Mouse (Mus musculus) ovary, adult 18-20 months (tissue): ENCODE results near the gene Magi1.

Experiments used
- DNase-seq: peaks from one replicate; pipeline ENCODE4 v3.0.0; 2022; ENCODE audit warnings: low spot score, mixed read lengths

Gene Magi1

DNA sequence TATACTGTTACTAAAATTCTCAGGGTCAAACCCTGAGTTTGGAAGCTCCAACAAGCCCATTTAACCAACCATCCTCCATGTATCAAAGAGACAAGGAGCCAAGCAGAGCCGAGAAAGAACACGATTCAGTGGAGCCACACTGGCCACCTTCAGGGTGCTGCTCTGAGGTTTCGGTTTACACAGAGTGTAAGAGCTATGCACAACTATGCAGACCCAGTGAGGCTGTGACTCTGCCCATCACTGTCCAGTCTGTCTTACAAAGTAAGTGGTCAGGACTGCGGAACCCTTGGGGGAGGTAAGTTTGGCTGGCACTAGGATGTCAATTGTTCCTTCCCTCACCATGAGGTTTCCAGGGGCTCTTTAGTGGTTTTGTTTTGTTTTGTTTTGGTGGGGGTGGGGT is 465.2 kb downstream of the Magi1 start:
- DNase-seq: no peak

DNA sequence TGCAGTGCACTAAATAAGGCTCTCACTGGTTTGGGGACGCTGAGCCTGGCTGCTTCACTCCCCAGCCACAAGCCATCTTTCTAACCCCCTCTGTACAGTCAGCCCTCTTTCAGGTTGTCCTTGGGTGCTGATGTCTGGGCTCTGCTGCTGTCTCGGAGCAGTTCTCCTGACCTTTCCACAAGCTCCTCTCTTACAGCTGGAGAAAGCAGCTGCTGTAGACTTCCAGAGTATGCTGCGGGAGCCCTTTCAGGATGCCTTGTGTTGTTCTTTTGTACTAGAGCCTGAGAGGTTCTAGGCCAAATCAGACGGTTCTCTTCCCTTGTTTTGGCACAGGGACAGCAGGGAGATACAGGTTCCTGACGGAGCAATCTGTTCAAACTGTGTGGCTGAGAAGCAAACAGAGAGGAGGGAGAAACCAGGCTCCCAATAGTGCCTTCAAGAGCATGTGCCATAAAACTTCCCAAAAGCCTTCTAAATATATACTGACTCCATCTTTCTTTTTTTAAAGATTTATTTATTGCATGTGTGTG is 478.2 kb downstream of the Magi1 start:
- no peak for DNase-seq

DNA sequence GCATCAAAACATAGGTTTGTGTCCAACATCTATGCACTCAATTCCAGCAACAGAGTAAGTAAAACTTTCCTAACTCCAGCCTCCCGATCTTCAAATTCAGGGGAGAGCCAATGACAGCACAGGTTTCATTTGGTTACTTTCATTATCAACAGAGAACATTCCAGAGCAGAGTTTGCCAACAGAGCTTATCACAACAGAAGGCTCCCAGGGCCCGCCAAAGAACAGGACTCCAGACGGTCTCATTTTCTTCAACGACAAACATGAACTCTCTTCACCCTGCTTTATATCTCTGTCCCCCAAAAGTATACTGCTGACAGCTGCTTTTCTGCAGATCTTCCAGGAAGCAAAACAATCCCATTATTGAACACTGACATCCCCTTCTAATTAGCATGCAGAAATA is 481.3 kb downstream of the Magi1 start:
- no peak for DNase-seq

DNA sequence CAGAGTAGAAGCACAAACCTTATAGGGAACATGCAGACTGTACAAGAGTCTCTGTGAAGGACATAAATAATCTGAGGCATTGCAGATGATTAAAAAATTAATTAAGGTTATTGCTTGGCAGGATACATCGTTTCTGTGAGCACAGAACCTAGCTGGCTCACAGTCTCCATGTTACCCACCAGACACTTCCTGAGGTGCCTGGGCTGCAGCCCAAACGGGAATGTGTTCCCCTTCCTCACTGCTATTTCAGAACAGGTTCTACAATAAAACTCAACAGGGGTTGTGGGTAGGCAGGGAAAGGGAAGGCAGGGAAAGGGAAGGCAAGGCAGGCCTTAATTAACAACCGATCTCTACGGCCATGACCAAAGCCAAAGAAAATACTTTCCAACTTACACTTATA is 483.3 kb downstream of the Magi1 start:
- DNase-seq: no peak

DNA sequence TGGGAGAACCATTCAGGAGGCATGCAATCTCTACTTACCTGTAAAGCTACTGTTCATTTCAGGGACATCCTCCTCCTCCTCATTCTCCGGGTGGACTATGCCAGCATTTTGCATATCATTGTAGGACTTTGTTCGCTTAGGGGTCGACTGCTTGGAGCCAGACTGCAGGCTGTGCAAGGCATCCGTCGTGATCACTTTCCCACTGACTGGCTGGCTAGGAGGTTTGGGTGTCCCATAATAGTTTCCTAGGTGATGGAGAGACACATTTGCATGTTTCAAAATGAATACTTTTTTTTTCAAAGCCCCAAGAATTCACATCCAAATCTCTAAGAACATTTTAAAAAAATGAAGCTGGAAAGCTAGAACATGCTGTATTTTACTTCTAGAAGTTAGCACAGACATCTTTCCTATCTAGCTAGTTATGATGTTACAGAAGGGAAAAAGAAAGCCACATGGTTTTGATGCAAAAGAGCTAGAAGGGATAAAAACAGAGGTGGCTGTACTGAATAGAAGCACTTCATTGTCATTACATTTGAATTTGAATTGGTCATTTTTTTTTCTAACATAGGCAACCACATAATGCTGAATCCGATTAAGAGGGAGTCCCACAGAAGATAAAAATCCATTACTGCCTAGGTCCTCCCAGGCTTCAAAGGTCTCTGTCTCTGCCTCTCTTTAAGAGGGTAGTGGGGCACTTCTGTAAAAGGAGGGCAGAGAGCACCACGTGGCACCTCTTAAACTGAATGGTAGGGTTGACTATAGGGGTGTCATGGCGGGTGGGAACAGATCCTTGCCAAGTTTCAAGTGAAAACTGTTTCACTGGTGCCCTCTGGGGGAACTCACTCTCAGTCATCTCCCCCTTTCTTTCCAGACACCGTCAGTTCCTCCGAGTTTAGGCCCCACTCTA is 491.2 kb downstream of the Magi1 start:
- no peak for DNase-seq

DNA sequence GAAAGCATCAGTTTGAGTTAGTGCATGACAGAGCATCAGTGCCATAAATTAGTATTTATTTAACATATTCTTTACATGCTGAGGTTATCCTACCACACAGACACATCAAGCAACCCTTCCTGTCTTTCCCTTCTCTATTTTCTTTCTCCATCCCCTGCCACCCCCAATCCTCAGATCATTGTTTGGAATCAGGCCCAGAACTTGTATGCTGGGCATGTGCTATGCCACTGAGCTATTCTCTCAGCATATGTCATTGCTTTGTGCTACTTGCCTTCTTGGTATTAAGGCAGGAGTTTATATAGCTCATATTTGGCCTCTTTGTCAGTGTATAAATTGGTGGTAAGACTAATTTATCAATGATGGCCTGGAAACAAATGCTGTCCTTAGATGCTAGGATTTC is 494.0 kb downstream of the Magi1 start:
- no peak for DNase-seq

DNA sequence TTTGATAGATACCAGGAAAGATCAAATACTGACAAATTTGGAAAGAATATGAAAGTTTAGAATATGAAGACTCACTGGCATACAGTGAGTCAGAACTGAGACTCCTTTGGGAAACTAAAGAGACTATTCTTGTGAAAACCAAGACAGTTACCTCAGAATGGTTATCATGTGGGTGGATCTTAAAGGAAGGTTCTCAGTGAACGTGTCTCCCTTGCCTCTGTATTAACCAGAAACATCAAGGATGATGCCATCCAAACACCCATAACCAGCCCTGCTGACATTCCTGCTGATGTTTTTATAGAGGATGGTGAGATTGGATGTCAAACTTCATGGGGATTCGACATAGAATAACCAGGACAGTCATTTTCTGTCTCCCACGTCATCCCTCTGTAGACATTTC is 496.7 kb downstream of the Magi1 start:
- DNase-seq: no peak

DNA sequence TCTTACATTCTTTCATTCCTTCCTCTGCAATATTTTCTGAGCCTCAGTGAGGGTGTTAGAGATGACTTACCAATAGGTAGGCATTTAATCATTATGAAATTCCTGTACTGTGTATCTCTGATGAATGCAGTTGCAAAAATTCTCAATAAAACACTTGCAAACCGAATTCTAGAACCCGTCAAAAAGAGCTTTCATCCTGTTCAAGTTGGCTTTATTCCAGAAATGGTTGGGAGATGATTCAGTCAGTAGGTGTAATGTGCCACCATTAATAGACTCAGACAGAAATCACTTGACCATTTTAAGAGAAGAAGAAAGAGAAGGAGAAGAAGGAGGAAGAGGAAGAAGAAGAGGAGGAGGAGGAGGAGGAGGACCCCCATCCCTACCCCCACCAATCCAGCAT is 497.5 kb downstream of the Magi1 start:
- DNase-seq: no peak

DNA sequence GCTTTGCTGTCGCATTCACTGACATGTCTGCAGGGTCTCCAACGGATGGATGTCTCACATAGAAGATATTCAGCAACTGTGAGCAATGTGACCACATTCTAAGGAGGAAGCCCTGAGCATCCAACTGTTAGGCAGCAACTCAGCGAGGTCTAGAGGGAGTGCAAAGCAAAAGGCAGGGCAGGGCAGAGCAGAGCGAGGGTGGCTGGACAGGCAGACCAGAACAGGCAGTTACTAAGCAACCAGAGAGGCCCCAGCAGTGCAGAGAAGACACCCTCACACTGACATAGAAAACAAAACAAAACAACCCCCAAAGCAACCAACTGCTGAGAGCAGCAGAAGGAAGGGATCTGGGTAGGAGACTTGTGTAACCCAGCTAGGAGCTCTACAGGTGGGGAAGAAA is 512.6 kb downstream of the Magi1 start:
- DNase-seq: no peak

DNA sequence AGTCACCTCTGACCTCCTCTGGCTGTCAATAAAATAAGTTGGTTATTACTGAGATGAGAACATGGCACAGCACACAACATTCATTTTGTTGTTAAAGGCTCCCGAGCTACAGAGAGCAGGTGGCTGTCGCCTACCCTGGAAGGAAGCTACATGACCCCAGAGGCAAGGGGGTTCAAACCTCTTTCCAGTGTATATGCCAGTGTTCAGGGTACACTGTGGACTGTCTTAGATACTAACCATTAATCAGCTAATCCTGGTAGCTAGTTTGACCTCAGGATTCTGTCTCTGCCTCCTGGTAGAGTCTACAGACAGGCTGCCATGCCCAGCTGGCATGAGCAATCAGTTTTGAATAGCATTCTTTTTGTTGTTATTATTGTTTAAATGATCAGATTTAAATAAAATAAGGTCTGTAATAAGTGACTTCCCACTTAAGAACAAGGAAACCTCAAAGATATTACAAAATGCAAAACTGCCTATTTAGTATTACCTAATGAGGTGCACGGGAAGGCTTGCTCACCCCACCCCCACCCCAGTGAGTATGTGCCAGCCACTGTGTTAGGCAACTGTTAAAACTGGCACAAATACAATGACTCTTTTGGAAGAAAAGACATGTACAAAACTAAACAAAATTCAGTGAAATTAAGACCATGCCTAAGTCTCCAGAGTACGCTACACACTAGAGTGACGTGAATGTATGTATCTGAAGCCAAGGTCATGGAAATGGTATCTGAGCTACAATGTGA is 513.3 kb downstream of the Magi1 start:
- DNase-seq: no peak

DNA sequence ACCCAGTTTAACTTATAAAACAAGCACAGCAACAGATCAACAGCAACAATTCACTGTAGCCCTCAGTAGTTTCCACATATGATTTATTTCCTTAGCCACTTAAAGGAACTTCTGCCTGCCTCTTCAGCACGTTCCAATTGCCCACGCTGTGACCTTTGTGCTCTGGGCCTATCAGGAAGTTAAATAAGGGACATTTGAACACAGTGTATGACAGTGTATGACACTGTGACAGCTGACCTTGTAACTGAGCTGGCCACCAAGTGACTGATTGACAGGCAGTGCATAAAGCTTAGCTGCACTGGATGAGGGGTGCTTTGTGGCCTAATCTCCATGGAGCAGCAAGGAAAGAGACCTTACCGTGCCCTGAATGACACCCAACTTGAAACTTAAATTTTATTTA is 525.6 kb downstream of the Magi1 start:
- DNase-seq: no peak

DNA sequence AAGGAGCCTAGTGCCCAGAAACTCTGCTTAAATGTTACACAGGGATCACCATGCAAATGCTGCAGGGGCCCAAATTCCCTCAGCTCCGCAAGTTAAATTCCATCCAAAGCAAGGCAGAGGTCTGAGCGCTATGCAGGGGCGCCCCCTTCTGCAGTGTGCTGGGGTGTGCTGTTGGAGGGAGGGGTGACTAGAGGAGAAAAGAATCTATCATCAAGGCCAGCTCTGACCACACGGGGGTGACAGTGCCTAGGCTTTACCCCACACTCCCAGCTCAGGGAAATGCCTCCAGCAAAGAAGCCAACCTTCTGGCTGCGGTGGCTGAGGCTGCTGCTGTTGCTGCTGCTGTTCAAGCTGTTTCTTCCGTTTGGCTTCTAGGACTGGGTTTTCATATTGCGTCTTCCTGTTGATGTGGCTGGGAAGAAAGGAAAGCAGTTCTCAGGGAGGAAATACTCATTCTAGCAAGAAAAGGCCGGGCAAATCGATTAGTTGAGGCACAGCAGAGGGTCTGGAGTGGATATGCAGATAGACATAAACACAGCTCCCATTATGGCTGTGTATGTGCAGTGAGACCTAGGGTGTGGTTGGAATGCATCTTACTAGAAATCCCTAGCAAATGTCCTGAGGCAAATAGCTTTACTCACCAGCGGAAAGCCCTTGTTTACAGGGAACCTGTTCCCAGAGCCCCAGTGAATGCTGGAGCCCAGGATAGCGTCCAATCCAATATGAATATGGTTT is 526.2 kb downstream of the Magi1 start:
- peak; percentile 63 for DNase-seq

DNA sequence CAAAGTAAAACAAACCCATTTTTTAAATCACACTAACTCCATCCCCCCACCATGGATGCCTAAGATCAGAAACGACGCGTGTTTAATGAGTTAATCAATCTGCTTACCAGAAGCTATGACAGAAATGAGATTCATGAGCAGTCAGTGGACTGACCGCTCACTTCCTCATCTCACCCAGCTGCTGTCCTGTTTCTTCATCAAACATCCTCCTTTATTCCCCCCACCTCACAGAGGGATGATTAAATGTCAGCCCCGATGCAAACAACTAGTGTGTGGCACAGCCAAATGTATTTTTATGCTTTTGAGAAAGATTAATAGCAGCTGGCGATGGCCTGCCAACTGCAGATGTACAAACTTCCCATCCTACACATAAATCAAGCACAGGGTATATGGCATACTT is 540.6 kb downstream of the Magi1 start:
- no peak for DNase-seq

DNA sequence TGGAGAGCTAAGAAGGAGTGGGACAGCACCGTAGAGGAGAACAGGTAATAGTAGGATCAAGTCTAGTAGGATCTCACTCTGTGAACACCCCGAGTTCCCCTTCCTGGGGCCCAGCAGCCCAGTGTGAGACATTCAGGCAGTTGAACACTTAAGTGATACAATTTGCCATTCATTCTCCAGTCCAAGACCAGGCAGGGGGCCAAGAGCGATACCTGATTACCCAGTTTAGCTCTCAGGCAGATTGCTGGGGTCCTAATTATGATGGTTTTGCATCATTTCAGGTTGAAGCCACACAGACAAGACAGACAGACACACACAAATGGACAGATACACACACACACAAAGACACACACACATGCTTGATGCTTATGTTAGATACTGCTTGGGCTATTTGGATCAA is 543.9 kb downstream of the Magi1 start:
- DNase-seq: no peak

DNA sequence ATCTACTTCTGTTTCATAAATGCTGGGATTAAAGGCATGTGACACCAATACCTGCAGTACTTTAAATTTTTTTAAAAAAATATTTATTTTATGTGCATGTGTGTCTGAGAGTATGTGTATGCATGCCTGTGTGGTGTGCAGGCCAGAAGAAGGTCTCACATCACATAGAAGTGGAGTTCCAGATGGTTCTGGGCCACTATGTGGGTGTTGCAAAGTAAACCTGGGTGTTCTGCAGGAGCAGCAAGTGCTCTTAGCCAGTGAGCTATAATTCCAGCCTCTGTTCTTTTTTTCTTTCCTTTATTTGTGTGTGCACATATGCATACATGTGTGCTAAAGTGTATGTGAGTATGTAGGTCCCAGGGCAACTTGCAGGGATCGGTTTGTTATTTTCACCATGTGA is 546.6 kb downstream of the Magi1 start:
- DNase-seq: no peak

DNA sequence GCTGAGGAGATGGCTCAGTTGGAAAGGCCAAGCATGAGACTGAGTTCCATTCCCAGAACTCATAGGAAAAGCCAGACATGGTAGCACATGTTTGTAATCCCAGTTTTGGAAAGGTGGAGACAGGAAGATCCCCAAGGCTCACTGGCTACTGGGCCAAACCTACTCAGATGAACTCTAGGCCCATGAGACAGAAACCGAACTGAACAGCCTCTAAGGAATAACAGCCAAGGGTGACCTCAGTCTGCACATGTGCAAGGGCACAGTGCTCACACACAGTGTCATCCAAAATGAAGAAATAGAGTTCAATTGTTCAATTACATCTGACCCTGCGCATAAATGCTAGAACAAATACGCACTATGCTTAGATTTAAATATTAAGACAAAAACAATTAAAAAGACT is 547.6 kb downstream of the Magi1 start:
- DNase-seq: no peak

DNA sequence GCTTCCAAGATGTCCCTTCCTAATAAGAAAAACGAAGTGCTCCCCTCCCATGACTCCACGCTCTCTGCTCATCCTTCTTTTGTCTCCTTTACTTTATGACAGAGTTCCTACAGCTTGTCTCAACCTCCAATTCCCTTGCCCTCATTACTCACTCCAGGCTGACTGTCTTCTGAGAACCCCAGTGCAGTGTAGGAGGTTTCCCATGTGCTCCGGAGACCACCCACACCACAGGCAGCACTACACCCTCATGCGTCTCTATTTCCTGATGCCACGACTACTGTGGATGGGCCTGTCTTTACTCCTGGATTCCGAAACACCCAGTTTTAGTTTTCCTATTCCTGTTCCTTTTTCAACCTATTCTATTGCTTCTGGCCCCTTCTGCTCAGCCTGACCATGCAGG is 549.9 kb downstream of the Magi1 start:
- DNase-seq: no peak

DNA sequence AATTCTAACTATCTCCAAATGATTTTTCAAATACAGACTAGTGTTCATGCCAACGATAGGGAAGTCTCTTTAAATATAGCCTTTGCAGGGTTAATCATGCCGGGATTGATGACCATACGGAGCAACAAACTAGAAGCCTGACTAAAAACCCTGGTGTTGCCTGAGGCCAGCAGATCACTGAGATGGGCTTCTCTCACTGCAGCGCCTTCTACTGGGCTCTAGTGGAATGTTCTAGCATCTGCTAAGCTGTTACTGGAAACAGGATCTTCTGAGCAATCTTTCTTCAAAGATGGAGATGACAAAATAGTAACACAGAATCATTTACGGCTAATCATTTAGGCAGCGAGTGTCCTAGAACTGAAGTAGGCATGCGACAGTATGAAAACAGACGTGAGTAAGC is 554.0 kb downstream of the Magi1 start:
- no peak for DNase-seq

DNA sequence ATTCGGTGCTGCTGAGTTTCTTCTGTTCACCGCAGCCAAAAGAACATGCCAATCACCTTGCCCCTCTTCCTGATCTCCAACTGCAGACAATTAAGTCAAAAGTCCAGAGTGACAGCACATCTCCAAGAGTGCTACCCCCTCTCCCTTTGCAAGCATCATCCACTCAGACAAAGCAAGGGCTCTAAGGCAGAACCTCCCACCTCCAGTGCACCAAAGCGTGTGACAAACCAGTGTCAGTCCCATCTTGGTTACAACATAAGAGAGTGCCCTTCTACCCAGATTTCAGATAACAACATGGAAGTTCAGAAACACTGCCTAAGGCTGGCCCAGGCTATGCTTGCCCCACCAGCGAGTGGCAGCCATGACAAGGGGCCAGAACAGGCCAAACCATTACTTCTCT is 554.9 kb downstream of the Magi1 start:
- DNase-seq: no peak

DNA sequence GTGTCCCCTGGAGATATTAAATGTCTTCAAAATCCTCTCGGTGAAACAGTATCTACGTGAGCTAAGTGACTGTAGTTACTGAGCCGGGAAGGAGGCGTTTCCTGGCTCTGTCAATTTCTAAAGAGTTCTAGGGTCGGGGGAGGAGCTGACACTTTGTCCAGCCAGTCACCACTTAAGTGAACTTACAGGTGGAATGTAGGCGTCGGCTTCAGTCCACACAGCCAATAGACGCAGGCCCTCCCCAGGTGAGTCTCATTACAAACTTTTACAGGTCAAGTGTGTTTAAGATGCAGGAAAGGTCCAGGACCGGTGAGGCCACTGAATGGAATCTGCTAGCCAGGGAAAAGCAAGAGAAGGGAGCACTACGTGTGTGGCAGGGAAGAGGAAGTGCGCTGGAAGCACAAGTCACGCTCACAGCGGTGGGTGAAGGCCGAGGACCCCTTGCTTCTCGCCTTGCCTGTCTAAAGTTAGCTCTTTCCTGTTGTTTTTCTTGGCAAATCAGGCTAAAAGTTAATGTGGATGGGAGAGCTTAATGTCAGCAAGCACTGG is 556.0 kb downstream of the Magi1 start:
- no peak for DNase-seq

DNA sequence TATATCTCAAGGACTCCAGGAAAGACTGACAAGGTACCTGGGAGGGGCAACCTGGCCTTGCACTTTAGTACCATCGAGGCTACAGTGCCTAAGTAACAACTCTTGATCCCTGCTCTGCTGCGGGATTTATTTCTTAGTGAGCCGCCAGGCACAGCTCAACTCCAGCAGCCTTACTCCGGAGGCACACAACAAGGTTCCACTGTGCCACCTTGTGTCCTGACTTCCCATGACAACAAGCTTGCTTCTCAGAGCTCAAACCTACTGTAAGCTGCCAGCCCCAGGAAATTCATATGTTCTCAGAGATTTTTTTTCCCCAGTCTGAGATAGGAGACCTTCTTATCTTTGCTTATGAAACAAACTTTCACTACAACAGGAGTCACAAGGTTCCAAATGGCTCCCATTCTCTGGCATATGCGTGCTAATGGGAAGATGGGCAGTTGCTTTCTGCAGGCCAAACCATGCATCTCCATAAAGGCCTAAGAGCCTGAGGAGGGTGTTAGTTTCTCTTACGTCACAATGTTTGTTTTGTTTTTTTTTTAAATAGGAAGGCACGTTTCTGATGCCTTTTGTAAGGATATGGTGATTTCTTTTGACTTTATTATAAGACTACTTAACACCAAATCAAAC is 556.8 kb downstream of the Magi1 start:
- DNase-seq: peak; percentile 12

DNA sequence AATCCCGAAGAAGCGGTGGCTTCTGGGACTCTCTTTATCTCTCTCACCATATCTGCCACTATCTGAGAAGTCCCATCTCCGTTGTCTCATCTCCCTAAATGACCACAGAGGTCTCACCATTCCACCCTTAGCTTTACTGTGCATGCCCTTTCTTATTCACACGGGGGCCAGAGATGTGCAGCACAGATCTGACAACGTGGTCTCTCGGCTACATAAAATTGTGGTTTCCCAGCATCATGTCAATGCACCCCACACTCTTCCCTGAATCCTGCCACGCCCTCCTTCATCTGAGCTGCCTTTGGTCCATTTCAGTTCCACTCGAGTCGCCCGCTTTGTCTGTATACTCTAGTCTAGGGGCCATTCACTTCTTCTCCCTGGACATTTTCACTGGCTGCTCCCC is 557.6 kb downstream of the Magi1 start:
- DNase-seq: no peak
